In the genomic region with DNA sequence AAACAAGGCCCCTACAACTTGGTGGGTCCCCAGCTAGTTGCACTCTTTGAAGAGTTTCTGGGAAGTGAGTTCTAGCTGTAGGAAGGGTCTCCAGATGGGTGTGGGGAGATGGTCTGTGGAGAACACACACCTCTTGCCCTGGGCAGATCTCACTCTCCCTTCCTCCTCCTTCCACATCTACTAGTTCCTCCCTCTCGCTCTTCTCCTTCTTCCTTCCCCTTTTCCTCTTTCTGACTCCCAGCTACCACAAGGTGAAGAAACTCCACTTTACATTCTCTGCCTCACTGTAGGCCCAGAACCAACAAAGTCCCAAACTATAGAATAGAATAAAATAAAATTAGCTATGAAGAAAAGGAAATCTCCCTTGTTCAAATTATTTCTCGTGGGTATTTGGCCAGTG, we compare ENCODE assay signal across 29 mouse cellular contexts.
"Had no signal": no experiment of that assay in that cellular context is flagged by ENCODE, and none has a peak within 500 bp of the region (broad histone marks: within the 10 kb centered on the region; RNA-seq: fewer than 3 reads in every experiment).

No protein-coding gene starts in this region.

- H3K4me3 ChIP-seq: embryonic facial prominence, embryonic 10.5 days; embryonic facial prominence, embryonic 12.5 days; embryonic facial prominence, embryonic 13.5 days; embryonic facial prominence, embryonic 15.5 days; erythroblast, embryonic 14.5 days; forebrain, embryonic 10.5 days; forebrain, embryonic 12.5 days; forebrain, embryonic 13.5 days; forebrain, embryonic 15.5 days; gastrocnemius, adult 2 months; heart, adult 2 months had no signal

- ATAC-seq: forebrain, embryonic 13.5 days; forebrain, embryonic 14.5 days; forebrain, embryonic 15.5 days; forebrain, embryonic 16.5 days; forebrain, postnatal 0 days had no signal

- H3K4me1 ChIP-seq: forebrain, embryonic 12.5 days had no signal

- DNase-seq: cerebellum, adult 18-20 months; cerebellum, adult 8-10 months; cerebellum, adult 9-10 months; cerebellum, adult 9-11 months; cerebellum, postnatal 10 days; cerebellum, postnatal 14 days; cerebellum, postnatal 25 days; cerebellum, postnatal 36 days; embryo, embryonic 11 days; forebrain, postnatal 0 days; gastrocnemius, adult 2 months; gastrocnemius, postnatal 10 days; gastrocnemius, postnatal 14 days; gastrocnemius, postnatal 25 days; gastrocnemius, postnatal 36 days; heart, adult 11 months; heart, adult 18-20 months; heart, adult 2 months had no signal

- H3K27me3 ChIP-seq: embryonic facial prominence, embryonic 12.5 days; embryonic facial prominence, embryonic 13.5 days; embryonic facial prominence, embryonic 15.5 days; forebrain, embryonic 12.5 days; forebrain, embryonic 13.5 days; forebrain, embryonic 15.5 days had no signal

- H3K27ac ChIP-seq: embryonic facial prominence, embryonic 10.5 days; embryonic facial prominence, embryonic 12.5 days; embryonic facial prominence, embryonic 13.5 days; embryonic facial prominence, embryonic 15.5 days; forebrain, embryonic 10.5 days; forebrain, embryonic 12.5 days; forebrain, embryonic 13.5 days; forebrain, embryonic 15.5 days; gastrocnemius, adult 2 months; heart, adult 2 months had no signal
